Mouse (Mus musculus): Measurements from ENCODE around the gene Tmem9b.

DNA sequence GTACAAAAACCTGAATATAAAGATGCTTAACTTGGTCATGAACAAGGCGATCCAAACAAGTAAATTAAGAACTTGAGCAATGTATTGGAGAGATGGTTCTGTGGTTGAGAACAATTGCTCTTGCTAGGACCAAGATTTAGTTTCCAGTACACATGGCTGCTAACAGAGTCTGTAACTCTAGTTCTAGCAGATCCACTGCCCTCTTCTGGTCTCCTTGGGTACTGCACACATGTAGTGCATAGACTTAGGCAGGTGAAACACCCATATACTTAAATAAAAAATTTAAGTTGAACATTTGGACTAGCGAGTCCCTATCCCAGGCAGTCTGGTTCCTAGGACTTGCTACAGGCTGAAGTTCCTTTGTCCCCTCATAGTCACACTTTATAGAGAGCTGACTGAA lies 30.1 kb downstream of the Tmem9b start:
- TF ChIP-seq CTCF (IDR thresholded peaks at IDR 0.05; ENCODE audit: low read depth), result peak; percentile 54
- no peak for TF ChIP-seq EP300 (optimal IDR thresholded peaks at IDR 0.05)
